Mouse (Mus musculus): ENCODE measurements around the gene Aoc1. TPM values are rescaled to one million over a fixed set of nuclear protein-coding genes. Genes with fewer than 3 reads are reported as not detected.
A peak's percentile ranks its signal among the peaks of the same experiment; 100 is the strongest.
"Not testable (repeated sequence)": the region's sequence is repeated elsewhere in the genome, so short reads cannot be mapped to it uniquely, and the experiment has no call there.

Gene Aoc1
- polyA plus RNA-seq, 1 experiment from 2014 or later = 51.9 TPM

DNA sequence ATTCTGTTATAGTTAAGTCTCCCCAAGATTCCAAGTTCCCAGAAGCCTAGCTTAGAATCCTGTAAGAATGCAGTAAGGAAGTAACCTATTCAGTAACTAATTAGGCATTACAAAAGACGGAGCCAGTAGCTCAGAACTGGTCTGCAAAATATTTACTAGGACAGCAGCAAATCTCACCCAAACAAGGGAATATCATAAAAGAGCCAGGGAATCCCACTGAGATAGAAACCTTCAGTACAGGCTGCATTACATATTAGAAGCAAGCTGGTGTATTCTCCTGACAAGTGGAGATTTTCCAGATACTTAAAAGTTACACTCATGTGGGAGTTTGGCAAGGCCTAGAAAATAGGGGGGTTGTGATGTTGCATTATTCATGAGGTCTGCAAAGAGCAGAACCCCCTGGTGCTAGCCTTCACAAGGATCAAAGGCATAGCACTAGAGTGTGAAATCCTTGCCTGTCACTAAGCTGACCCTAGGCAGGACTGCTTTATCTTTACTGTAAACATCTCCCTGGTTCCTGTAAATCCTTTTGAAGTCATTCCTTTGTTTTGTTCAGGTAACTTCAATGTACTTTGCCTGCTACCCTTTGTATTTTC lies 6.2 kb upstream of the Aoc1 start:
- 32% methylated on average over 1 of the region's 1 CpGs for WGBS
- not testable (repeated sequence) for H3K27me3 ChIP-seq (replicated peaks; ENCODE audit: control insufficient read depth, insufficient read depth, low read length); H3K36me3 ChIP-seq (ENCODE audit: control insufficient read depth, insufficient read depth, low read length); H3K9me3 ChIP-seq (ENCODE audit: control insufficient read depth, low read length); H3K4me3 ChIP-seq (ENCODE audit: low read length); H3K4me2 ChIP-seq (ENCODE audit: low read depth, low read length); ATAC-seq; H3K27ac ChIP-seq (ENCODE audit: low read length); H3K9ac ChIP-seq (ENCODE audit: low read depth, low read length)
- H3K4me1 ChIP-seq (ENCODE audit: control insufficient read depth, insufficient read depth, low read length) = peaks cover 17% of the 10 kb centered on the region; the same call in 1 of the 2 replicates

DNA sequence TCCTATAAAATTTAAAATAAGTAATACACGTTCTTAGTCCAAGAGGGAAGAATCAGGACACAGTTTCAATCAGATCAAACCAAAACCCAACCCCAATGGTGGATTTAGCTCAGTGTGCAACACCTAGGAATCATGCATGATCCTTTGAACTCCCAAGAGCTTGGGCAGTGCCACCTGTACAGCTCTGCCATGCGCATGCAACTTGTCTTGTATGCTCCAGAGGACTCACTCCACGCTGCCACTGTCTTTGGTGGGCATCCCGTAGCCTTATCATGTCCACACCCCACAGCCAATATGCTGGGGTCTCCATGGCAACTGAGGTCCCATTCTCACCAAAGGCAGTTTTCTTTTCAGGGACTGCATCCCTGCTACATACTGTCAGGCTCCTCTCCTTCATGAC lies 5.5 kb upstream of the Aoc1 start:
- H3K36me3 ChIP-seq (ENCODE audit: control insufficient read depth, insufficient read depth, low read length) = no peaks in the 10 kb centered on the region
- no peaks in the 10 kb centered on the region for H3K9me3 ChIP-seq (ENCODE audit: control insufficient read depth, low read length)
- peaks cover 17% of the 10 kb centered on the region; the same call in 1 of the 2 replicates for H3K4me1 ChIP-seq (ENCODE audit: control insufficient read depth, insufficient read depth, low read length)
- WGBS = 67% methylated on average over 4 of the region's 4 CpGs
- H3K4me2 ChIP-seq (ENCODE audit: low read depth, low read length) = no peak overlapping the region
- no peak for ATAC-seq
- H3K27me3 ChIP-seq (replicated peaks; ENCODE audit: control insufficient read depth, insufficient read depth, low read length) = no peaks in the 10 kb centered on the region
- H3K9ac ChIP-seq (ENCODE audit: low read depth, low read length) = no peak overlapping the region
- no peak overlapping the region for H3K27ac ChIP-seq (ENCODE audit: low read length)
- no peak overlapping the region for H3K4me3 ChIP-seq (ENCODE audit: low read length)

DNA sequence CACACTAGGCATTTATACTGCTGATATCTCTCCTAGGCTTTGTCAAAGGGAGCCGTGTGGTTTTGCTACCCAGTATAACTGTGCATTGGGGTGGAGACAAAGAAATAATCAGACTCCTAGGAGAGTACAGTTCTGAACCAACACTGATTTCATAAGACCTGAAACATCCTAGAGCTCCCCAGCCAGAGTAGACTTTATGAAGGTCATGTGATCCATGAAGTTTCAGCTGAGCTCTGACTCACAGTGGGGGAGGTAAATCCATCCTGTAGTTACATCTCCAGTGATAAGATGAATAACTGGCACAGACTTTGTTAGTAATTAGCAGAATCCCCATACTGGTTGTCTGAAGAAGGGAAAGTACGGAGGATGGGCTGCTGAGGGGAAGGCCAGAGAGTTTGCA lies 2.9 kb upstream of the Aoc1 start:
- WGBS = 66% methylated on average over 2 of the region's 2 CpGs
- H3K36me3 ChIP-seq (ENCODE audit: control insufficient read depth, insufficient read depth, low read length) = no peaks in the 10 kb centered on the region
- ATAC-seq = peak; percentile 51
- no peaks in the 10 kb centered on the region for H3K27me3 ChIP-seq (replicated peaks; ENCODE audit: control insufficient read depth, insufficient read depth, low read length)
- no peaks in the 10 kb centered on the region for H3K9me3 ChIP-seq (ENCODE audit: control insufficient read depth, low read length)
- H3K4me1 ChIP-seq (ENCODE audit: control insufficient read depth, insufficient read depth, low read length) = peaks cover 7% of the 10 kb centered on the region; the same call in 1 of the 2 replicates
- no peak overlapping the region for H3K9ac ChIP-seq (ENCODE audit: low read depth, low read length)
- H3K27ac ChIP-seq (ENCODE audit: low read length) = peak overlapping the region; percentile 43; the same call in 1 of the 2 replicates
- H3K4me3 ChIP-seq (ENCODE audit: low read length) = no peak overlapping the region
- H3K4me2 ChIP-seq (ENCODE audit: low read depth, low read length) = no peak overlapping the region

DNA sequence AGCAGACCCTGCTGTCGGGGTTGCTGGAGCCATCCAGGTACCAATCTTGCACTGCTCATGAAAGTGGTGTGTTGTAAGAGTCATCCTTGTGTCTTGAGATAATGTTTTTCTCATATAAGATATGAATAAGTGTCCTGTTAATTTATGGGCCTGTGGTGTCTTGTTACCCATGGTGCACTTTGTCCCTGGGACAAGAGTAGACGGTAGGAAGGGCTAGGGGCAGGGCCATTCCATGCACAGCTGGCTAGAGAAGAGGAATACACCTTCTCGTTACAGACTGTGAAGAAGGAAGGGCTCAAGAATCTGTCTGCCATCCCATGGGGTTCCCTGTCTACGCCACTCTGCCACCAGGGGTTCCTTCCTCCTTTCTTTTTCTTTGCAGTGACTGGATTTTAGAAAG lies 1.9 kb downstream of the Aoc1 start:
- H3K27ac ChIP-seq (ENCODE audit: low read length) = peak overlapping the region; percentile 30; the same call in 1 of the 2 replicates
- ATAC-seq = peak; percentile 69

DNA sequence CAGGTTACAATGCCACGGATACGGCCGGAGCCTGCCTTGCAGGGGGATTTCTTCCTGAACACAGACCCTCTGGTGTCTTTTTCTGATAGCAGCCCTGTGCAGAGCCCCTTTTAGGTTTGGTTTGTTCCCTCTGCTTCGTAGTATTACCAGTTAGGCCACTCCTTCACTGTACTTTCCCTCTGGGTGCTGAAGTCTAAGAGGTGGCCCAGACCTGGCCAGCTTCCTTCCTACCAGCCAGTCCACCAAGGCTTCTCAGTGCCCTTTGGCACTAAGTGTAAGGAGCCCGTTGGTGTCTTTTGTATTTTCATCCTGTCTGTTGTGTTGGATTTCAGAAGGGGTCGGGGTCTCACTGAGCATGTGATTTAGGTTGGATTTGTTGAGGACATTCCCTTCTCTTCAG lies 2.8 kb downstream of the Aoc1 start:
- peak overlapping the region; percentile 22; the same call in 1 of the 2 replicates for H3K4me2 ChIP-seq (ENCODE audit: low read depth, low read length)
- no peak overlapping the region for H3K9ac ChIP-seq (ENCODE audit: low read depth, low read length)
- H3K9me3 ChIP-seq (ENCODE audit: control insufficient read depth, low read length) = no peaks in the 10 kb centered on the region
- H3K4me1 ChIP-seq (ENCODE audit: control insufficient read depth, insufficient read depth, low read length) = peaks cover 8% of the 10 kb centered on the region; the same call in 1 of the 2 replicates
- no peaks in the 10 kb centered on the region for H3K27me3 ChIP-seq (replicated peaks; ENCODE audit: control insufficient read depth, insufficient read depth, low read length)
- 87% methylated on average over 6 of the region's 6 CpGs for WGBS
- H3K36me3 ChIP-seq (ENCODE audit: control insufficient read depth, insufficient read depth, low read length) = no peaks in the 10 kb centered on the region
- peak; percentile 62 for ATAC-seq
- H3K27ac ChIP-seq (ENCODE audit: low read length) = peak overlapping the region; percentile 49
- no peak overlapping the region for H3K4me3 ChIP-seq (ENCODE audit: low read length)

More for the DNA sequence above, 1.9 kb downstream of the Aoc1 start:
- no peaks in the 10 kb centered on the region for H3K36me3 ChIP-seq (ENCODE audit: control insufficient read depth, insufficient read depth, low read length)
- 67% methylated on average over 4 of the region's 4 CpGs for WGBS
- H3K9ac ChIP-seq (ENCODE audit: low read depth, low read length) = no peak overlapping the region
- no peaks in the 10 kb centered on the region for H3K27me3 ChIP-seq (replicated peaks; ENCODE audit: control insufficient read depth, insufficient read depth, low read length)
- no peak overlapping the region for H3K4me3 ChIP-seq (ENCODE audit: low read length)
- H3K4me2 ChIP-seq (ENCODE audit: low read depth, low read length) = no peak overlapping the region
- H3K4me1 ChIP-seq (ENCODE audit: control insufficient read depth, insufficient read depth, low read length) = peaks cover 10% of the 10 kb centered on the region; the same call in 1 of the 2 replicates
- no peaks in the 10 kb centered on the region for H3K9me3 ChIP-seq (ENCODE audit: control insufficient read depth, low read length)

DNA sequence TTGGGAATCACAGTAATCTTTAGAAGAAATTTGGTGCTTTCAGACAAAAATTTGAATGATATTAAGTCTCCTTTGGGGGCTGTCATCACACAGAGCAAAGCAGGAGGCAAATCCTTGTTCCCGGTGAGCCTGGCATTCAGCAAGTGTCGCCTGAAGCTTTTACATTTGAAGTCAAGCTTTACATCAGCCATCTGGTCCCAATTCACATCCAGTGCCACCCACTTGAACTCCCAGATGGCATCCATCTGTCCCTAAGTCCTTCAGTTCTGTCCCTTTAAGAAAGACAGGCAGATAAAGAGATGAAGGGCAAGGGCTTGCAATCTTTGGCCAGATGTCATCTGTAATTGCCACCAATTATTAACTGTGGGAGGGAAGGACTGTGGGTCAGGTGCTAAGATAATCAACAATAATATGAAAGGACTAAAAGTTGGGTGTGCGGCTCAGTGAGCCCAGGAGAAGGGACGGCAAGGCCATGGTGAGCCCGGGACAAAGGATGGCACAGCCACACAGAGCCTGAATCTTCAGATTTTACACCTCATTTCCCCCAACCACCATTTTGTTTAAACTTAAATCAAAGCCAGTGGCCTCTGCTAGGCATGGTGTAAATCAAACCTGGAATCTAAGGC lies 3.9 kb downstream of the Aoc1 start:
- H3K27ac ChIP-seq (ENCODE audit: low read length) = peak overlapping the region; percentile 55; the same call in 1 of the 2 replicates
- H3K4me1 ChIP-seq (ENCODE audit: control insufficient read depth, insufficient read depth, low read length) = peaks cover 8% of the 10 kb centered on the region; the same call in 1 of the 2 replicates
- H3K4me2 ChIP-seq (ENCODE audit: low read depth, low read length) = no peak overlapping the region
- no peak overlapping the region for H3K4me3 ChIP-seq (ENCODE audit: low read length)
- peak; percentile 57 for ATAC-seq
- WGBS = 63% methylated on average over 5 of the region's 5 CpGs
- H3K27me3 ChIP-seq (replicated peaks; ENCODE audit: control insufficient read depth, insufficient read depth, low read length) = no peaks in the 10 kb centered on the region
- H3K9ac ChIP-seq (ENCODE audit: low read depth, low read length) = no peak overlapping the region
- H3K9me3 ChIP-seq (ENCODE audit: control insufficient read depth, low read length) = no peaks in the 10 kb centered on the region
- H3K36me3 ChIP-seq (ENCODE audit: control insufficient read depth, insufficient read depth, low read length) = no peaks in the 10 kb centered on the region

DNA sequence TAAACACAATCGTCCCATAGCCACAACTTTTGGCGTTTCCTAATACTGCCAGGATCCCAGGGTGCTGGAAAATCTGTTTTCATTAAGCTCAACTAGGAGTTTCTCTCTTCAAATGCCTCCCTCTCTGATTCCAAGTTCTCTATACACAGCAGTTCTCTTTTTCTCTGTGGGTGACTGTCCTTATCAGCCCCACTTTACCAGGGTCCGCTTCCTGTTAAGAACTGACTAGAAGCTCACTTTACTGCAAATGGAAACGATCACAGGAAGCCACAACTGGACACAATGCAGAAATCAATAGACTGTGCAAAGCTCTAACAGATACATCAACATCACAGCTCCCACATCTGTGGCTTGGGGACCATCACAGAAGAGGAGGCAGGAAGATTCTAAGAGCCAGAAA lies 21.5 kb downstream of the Aoc1 start:
- H3K4me1 ChIP-seq (ENCODE audit: control insufficient read depth, insufficient read depth, low read length) = 0 out of 2 replicates have a peak, but pooled peaks cover 2% of the 10 kb centered on the region
- no peaks in the 10 kb centered on the region for H3K27me3 ChIP-seq (replicated peaks; ENCODE audit: control insufficient read depth, insufficient read depth, low read length)
- no peak overlapping the region for H3K9ac ChIP-seq (ENCODE audit: low read depth, low read length)
- no peak for ATAC-seq
- H3K36me3 ChIP-seq (ENCODE audit: control insufficient read depth, insufficient read depth, low read length) = no peaks in the 10 kb centered on the region
- H3K9me3 ChIP-seq (ENCODE audit: control insufficient read depth, low read length) = no peaks in the 10 kb centered on the region; the same call in 1 of the 2 replicates
- H3K4me2 ChIP-seq (ENCODE audit: low read depth, low read length) = no peak overlapping the region
- H3K4me3 ChIP-seq (ENCODE audit: low read length) = no peak overlapping the region
- WGBS = 67% methylated on average over 4 of the region's 4 CpGs
- peak overlapping the region; percentile 72 for H3K27ac ChIP-seq (ENCODE audit: low read length)

DNA sequence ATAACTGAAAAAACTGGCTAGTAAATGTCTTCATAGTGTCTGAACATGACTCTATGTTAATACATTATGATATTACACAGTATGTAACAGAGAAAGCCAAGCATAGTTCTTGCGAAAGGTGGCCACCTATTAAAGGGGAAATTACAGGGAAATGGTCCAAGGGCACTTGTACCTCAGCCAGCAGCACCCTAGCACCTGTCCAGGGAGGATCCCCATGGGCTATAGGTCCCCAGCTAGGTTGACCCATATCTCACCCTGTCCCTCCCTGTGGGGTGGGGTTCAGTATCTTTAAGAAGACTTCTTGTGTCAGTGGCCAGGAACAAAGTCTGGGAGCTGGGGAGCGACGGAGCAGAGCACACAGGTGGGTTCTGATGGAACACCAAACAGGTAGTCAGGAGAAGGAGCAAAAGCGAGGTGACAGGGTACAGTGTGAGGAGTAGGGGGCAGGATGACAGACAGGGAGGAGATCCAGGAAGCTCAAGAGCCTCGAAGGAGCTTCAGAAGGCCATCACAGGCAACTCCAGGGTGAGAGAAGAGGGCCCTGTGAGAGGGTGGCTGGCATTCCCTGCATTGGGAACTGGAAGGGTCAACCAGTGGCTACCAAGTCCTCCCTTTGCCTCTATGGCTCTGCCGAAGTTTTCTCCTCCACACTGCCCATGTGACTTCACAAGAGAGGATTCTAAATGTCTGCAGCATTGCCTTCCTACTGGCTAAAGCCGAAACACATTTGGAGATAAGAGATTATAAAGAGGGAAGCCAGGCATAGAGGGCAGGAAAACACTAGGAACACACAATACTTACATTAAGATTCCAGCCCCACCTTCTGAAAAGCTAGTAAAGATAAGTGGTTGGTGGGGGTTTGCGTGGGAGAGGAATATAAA lies 22.5 kb downstream of the Aoc1 start:
- Histone ChIP-seq H3K4me2 (ENCODE audit: low read depth, low read length) (peak overlapping the region; percentile 46), H3K4me1 (ENCODE audit: control insufficient read depth, insufficient read depth, low read length) (0 out of 2 replicates have a peak, but pooled peaks cover 2% of the 10 kb centered on the region), H3K36me3 (ENCODE audit: control insufficient read depth, insufficient read depth, low read length) (no peaks in the 10 kb centered on the region), H3K27me3 (replicated peaks; ENCODE audit: control insufficient read depth, insufficient read depth, low read length) (no peaks in the 10 kb centered on the region), H3K9me3 (ENCODE audit: control insufficient read depth, low read length) (no peaks in the 10 kb centered on the region; the same call in 1 of the 2 replicates), H3K4me3 (ENCODE audit: low read length) (peak overlapping the region; percentile 30), H3K9ac (ENCODE audit: low read depth, low read length) (peak overlapping the region; percentile 60), H3K27ac (ENCODE audit: low read length) (peak overlapping the region; percentile 96)
- ATAC-seq = peak; percentile 92
- WGBS = 66% methylated on average over 8 of the region's 8 CpGs

DNA sequence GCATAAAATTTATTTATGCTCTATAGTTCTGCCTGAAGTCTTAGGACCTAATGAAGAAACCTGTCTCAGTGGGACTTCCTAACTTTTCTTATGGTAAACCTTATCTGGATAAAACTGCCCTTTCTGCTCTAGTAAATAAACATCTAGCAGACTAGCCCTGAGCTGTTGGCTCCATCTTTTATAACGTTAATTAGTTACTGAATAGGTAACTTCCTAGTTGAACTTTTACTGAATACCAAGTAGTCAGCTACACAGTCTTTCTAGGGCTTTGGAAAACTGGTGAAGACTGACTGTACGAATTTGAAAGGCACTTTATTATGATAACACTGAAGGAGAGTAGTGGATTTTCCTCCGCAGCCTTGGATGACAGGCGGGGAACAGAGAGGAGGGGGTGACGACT lies 23.2 kb downstream of the Aoc1 start:
- no peak overlapping the region for H3K9ac ChIP-seq (ENCODE audit: low read depth, low read length)
- H3K4me3 ChIP-seq (ENCODE audit: low read length) = peak overlapping the region; percentile 14; the same call in 1 of the 2 replicates
- no peaks in the 10 kb centered on the region; the same call in 1 of the 2 replicates for H3K9me3 ChIP-seq (ENCODE audit: control insufficient read depth, low read length)
- peak overlapping the region; percentile 96 for H3K27ac ChIP-seq (ENCODE audit: low read length)
- H3K4me1 ChIP-seq (ENCODE audit: control insufficient read depth, insufficient read depth, low read length) = no peaks in the 10 kb centered on the region
- peak; percentile 76 for ATAC-seq
- peak overlapping the region; percentile 43 for H3K4me2 ChIP-seq (ENCODE audit: low read depth, low read length)
- no peaks in the 10 kb centered on the region for H3K36me3 ChIP-seq (ENCODE audit: control insufficient read depth, insufficient read depth, low read length)
- H3K27me3 ChIP-seq (replicated peaks; ENCODE audit: control insufficient read depth, insufficient read depth, low read length) = no peaks in the 10 kb centered on the region
- WGBS = 58% methylated on average over 5 of the region's 5 CpGs
